Mouse (Mus musculus) brain, adult 2 months (tissue): ENCODE data around the gene Kcnip4.

Source experiments
- DNase-seq: peaks from one replicate; pipeline ENCODE4 v3.0.0; 2011; ENCODE audit warnings: low read depth, low spot score

Kcnip4 gene

DNA sequence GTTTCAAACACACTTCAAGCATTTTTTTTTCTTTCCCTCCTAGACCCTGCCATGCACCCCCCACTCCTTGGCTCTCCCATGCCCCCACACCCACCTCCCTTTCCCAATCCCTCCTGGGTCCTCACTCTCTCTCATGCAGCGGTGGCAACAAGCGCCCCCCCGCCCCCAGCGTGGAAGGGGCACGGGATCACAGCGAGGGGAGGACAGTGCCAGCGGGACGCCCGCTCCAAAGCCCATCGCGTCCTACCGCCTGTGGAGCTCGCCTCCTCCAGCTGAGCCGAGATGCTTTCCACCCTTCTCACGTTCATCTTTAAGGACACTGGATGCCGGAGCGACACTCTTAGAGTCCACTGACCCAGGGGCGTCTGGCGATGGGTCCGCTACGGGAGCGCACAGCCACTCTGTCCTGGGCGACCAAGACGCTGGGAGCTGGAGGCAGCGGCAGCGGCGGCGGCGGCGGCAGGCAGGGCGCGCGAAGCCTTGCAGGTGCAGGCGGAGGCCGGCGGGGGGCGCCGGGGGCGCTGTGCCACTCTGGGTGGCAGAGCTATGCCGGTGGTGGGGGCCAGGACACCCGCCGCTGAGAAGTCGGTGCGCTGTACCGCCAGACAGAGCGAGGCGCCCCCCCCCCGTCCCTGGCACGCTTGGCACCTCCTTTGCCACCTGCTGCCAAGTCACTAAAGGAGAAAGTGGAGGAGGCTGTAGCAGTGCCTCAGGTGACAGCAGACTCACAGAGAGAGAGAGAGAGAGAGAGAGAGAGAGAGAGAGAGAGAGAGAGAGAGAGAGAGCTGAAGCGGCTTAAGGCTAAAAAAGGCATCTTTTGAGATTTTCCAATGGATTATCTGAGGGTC lies at the start of gene Kcnip4:
Gene Kcnip4, minus strand, starts transcription at position 514 of the 848 bp plus-strand sequence.
- DNase-seq, result peak; percentile 93

DNA sequence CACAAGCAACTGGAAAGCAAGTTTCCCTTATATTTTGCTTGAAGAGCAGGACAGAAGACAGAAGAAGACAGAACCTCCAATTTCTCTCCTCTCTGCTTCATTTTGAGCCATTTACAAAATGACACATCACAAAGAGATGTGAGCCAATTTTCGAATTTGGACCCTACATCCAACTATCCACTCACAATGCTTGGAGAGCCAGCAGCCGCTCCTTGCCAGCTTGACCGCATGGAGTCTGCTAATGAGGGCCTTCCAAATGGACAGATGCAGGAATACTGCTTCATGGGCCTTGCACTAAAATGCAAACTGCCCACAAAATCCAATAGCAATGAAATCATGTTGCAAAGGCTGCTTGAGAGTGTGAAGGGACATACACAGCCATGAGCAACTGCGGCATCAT lies 47.2 kb upstream of the Kcnip4 start:
- DNase-seq, result peak; percentile 88

DNA sequence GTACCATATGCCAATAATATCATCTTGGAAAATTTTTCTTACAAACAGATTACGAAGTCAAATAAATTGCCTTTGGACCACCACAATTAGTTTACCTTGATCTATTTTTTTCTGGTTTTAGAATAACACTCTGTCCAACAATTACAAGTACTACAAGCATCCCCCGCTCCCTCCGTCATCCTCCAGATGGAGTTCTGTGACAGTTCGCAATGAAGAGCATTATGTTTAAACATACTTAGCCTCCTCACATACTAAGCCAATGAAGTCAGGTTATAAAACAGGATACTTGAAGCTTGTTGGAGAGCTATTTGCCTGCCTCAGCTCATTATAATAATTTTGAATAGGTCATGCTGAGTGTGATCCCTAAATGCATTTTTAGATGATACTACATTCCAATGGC lies 39.0 kb upstream of the Kcnip4 start:
- peak; percentile 48 for DNase-seq

DNA sequence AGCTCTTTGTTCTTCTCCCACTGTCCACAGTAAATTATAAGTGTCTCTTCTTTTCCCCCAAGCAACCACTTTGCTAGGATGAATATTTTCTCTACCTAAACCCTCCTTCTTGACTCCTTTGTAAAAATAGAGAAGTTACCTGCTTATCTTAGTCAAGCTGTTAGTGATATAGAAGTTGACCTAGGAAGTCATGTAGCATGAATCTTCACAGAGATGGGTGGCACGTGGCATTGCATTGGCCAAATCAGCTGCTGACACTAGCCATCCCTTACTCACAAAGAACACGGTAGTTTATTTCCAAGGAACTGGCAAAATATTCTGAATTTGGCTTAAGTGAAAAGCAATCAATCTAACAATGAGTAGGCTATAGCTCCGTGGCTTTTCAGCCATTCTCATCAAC lies 32.7 kb upstream of the Kcnip4 start:
- no peak for DNase-seq

DNA sequence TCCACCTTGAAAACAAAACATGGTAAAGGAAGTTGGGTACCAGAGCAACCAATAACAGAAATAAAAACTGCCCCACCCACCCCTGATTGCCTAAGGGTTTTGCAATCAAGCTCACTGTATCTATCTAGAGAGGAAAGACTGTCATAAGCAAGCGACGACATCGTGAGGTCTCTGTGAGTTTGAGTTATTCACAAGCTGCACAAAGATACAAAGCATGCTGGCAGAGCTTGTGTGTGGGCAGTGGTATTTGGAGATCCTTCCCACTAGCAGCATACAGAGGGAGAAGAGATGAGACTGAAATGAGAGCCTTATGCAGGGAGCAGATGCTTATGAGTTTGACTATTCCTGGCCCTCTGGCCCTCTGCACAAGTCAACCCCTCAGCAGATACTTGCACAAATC lies 23.2 kb upstream of the Kcnip4 start:
- peak; percentile 91 for DNase-seq

DNA sequence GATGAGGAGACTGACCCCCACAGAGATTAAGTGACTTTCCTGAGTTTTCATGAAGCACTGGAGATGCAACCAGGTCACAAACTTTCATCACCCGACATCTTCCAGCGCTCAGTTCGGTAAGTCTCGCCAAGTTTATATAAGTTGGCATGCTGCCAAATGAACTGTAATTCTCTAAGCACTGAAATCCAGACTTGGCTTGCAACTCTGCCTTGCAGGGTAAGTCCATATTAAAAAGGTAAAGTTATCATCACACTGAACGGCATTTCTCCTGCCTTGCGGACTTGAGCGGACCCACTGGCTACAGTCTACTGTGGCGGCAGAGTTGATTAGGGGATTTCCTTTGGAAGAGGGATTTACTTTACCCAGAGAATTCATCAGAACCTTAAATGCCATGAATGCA lies 4.7 kb upstream of the Kcnip4 start:
- peak; percentile 69 for DNase-seq

DNA sequence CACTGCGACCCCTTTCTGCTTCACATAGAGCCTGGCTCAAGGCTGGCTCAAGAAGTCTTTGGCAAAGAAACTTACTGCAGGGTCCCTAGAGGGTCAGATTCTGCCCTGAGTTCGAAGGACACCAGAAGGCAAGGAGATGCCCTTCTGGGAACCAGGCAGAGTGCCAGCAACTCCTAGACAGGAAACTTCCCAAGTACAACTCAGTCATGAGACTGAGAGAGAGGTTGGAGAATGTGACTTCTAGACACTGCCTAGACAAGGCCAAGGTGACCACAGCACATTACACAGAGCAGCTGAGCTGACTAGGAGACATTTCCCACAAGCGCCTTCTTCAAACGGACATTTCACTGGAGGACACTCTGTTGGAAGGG lies 520 bp upstream of the Kcnip4 start:
- DNase-seq, result peak; percentile 75

DNA sequence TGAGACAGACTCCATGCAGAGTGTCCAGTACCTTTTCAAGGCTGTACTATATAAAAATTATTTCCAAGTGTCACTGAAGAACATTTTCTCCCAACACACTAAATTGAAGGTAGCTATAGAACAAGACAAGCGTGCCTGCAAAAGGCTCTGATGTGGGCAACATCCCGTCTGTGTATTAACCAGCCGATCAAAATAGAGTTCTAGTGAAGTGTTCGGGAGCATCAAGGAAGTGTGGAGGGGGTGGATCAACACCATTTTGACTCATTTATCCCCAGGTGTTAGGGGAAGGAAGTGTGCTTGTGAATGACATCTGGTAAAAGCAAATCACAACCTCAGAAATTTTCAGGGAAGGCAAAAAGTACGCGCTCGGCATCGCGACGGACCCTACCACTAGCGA lies 712 bp downstream of the Kcnip4 start:
- peak; percentile 79 for DNase-seq

DNA sequence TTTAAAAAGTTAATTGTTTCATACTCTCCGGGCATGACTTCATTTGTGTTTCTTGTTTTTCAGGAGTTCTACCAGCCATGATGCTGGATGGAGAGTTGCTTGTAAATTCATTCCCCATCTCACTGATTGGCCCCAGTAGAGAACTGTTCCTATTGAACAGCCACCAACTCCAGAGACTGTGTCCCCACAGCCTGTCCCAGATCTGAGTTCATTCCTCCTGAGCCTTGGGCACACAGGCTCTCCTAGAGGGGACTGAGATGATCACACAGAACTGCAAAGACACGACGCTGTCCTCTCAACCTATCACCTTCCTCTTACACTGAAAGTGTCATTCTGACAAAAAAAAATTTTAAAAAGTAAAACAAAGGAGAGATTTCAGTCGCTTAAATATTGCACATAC lies 1.7 kb downstream of the Kcnip4 start:
- peak; percentile 63 for DNase-seq

DNA sequence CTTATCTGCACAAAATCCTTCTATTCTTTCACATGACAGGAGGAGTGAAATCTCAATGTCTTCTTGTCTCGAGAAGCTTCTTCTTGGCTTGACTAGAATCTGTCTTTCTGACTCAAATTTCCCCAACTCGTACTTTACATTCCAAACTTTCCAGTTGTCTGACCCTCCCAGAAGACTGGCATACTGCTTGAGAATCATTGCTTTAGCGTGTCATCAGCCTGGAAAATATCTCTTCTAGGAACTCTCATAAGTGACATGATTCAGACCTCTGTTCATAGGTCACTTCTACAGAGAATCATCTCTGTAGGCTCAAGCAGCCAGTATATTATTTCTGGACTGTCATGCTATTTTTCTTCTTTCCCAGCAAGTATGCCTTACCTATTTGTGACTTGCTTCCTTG lies 26.0 kb downstream of the Kcnip4 start:
- DNase-seq, result no peak

- DNase-seq, result no peak
Measured at GRCm38 (mm10) chr5:49487270-49487669, 37.4 kb downstream of the Kcnip4 start.

- DNase-seq, result peak; percentile 40
Measured at GRCm38 (mm10) chr5:49470738-49471137, 54.0 kb downstream of the Kcnip4 start.

DNA sequence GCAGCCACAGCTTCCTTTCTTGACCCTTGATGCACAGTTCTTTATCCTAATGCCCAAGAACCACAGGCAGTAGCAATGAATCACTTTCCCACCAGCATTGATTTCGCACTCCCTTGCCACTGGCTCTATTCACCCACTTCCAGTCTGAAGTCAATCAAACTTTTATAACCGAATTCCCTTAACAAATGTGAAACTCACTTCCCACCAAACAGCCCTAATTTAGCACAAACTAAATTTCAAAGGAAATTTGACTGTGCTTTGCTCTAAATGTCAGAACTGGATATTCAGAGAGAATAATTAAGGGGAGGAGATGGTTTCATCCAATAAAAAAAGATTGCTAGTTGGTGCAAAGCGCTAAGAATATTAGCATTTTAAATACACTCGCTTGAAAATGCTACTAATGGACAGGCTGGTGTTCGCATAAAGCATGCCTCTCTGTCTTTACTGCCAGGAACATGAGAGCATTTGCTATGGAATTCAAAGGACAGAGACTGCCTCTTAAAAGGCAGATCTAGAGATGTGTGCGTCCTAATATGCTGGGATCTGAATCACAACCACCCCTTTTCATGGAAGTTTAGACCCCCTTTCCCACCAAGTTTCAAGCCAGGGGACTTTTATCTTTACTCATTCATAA lies 63.9 kb downstream of the Kcnip4 start:
- DNase-seq, result peak; percentile 76

- peak; percentile 75 for DNase-seq
Measured at GRCm38 (mm10) chr5:49453100-49453499, 71.6 kb downstream of the Kcnip4 start.

DNA sequence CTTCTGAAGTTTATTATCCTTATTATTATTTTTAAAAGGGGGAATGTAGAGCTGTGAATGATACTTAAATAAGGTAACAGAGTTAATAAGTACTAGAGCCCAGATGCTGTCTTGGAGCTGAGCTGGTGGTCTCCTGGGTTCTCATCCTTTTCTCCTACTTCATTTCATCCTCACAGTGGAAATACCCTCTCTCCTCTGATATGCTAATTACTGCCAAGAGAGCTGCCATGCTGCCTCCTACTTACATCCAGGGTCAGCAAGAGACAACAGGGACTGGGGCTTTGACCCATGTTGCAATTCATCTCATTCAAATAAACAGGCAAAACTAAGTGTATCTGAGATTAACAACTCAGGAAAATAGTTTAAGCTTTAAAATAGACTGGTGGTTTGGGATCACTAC lies 73.4 kb downstream of the Kcnip4 start:
- DNase-seq, result no peak

DNA sequence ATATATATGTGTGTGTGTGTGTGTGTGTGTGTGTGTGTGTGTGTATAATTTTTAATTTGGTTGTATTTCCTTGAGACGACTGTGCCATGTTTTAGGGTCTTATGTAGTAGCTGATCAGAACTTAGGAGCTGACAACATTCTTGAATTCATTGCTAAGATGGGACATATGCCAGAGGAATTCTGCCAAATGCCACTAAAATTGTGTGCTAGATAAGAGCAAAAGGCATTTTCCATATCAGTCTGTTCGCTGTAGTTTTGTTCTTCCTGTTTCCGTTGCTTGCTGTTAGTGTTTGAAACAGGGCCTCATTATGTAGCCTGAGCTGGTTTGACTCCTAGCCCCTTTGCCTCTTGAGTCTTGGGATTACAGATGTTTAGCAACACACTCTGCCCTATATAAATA lies 73.8 kb downstream of the Kcnip4 start:
- peak; percentile 76 for DNase-seq

- DNase-seq, result peak; percentile 65
Measured at GRCm38 (mm10) chr5:49437236-49437635, 87.5 kb downstream of the Kcnip4 start.

- no peak for DNase-seq
Measured at GRCm38 (mm10) chr5:49427689-49428088, 97.0 kb downstream of the Kcnip4 start.

DNA sequence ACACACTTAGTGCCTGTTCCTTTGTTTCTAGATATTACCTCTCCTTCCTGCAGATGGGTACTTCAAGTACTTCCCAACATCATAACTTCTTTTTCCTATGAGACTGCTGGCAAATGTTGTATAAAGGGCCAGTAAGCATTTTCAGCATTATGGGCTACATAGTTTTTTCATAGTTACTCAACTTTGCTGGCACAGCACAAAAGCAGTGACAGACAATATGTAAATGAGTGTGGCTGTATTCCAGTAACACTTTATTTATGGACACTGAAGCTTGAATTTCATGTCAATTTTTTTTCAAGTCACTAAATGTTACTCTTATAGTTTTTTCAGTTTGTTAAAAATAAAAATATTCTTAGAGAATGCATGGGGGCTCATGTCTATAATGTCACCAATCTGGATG lies 105.0 kb downstream of the Kcnip4 start:
- peak; percentile 73 for DNase-seq

DNA sequence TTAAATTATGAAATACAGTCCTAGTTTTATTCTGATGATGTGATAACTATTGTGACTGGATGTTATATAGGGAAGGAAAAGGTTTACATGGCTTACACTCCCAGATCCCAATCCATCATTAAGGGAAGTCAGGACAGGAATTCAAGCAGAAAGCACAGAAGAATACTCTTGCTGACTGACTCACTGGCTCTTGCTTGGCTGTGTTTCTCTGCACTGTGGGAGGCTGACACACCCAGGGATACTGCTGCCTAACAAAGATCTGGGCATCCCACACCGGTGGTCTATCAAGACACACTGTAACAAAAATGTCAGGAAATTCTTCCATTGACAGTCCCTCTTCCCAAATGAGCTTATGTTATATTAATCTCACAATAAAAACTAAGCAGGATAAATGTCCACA lies 116.4 kb downstream of the Kcnip4 start:
- peak; percentile 64 for DNase-seq

DNA sequence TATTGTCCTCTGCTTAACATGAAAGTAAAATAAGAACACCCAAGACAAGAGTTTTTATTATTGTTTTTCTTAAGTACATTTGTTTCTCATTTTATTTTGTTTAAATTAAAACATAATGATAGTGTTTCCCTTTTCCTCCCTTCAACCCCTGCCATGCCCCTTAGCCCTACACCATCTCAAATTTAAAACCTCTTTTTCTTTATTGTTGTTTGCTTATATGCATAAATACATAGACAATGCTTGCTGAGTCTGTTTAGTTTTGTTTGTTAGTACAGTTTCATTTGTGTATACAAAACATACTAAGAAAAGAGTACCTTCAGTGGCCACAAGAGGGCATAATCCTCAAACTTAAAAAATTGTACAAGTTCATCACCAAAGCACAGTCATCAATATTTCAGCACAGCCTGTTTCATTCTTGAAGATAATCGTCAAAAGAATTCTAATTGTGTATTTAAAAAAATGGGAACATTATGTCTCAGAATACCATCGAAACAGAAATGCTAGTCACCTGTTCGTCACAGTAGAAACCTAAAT lies 154.1 kb downstream of the Kcnip4 start:
- peak; percentile 81 for DNase-seq

DNA sequence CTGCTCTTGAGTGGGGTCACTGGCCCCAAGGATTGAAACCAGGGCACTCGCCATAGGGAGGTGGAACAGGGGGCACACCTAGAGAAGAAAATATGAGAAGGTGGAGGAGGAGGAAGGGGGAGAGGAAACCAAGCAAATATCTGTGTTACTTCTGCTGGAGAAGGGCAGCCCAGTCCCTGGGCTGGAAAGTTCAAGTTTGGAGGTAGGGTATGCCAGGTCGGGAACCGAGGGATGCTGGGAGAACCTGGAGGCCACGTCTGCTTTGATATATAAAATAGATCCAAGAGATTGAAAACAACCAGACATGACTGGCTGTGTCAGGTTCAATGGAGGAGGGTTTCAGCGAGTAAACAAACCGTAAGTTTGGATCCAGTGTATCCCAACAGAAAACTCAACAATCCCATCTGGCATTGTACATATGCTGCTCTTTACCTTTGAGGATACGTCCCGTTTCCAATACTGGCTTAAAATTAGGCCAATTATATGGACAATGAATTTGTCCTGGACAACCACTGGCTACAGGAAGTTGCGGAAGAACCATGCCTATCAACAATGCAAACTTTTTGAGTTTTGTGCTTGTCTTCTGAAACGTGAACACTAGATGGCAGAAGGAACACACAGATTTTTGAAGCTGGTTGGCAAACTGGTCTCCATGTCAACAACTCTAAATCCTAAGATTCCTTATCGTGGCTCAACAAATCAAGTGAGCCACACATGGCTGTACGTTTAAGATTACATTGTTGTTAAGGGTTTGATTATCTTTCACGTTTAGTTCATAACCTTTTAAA lies 155.9 kb downstream of the Kcnip4 start:
- DNase-seq, result peak; percentile 83
